Mouse (Mus musculus) lung, postnatal 25 days (tissue): ENCODE data around the gene Inhbc.
"Not testable (repeated sequence)": the region's sequence is repeated elsewhere in the genome, so short reads cannot be mapped to it uniquely, and the experiment has no call there.

Experiments used
- DNase-seq: peaks from one replicate; pipeline ENCODE4 v3.0.0; 2022; ENCODE audit warnings: low spot score

Inhbc gene

GRCm38 (mm10) chr10:127326017-127326801 is 44.0 kb downstream of the Inhbc start:
- no peak for DNase-seq

- no peak for DNase-seq
Observed at GRCm38 (mm10) chr10:127325454-127326016, 44.7 kb downstream of the Inhbc start.

GRCm38 (mm10) chr10:127324495-127324894 is 45.7 kb downstream of the Inhbc start:
- peak; percentile 79 for DNase-seq

- peak; percentile 45 for DNase-seq
Observed at GRCm38 (mm10) chr10:127323131-127323855, 46.9 kb downstream of the Inhbc start.

GRCm38 (mm10) chr10:127322669-127323068 is 47.6 kb downstream of the Inhbc start:
- DNase-seq: no peak

- DNase-seq: no peak
Observed at GRCm38 (mm10) chr10:127322178-127322577, 48.1 kb downstream of the Inhbc start.

- DNase-seq: no peak
Observed at GRCm38 (mm10) chr10:127321621-127322020, 48.6 kb downstream of the Inhbc start, which contains the start of gene Arhgap9. Arhgap9 (plus strand) TSS chr10:127321964.

DNA sequence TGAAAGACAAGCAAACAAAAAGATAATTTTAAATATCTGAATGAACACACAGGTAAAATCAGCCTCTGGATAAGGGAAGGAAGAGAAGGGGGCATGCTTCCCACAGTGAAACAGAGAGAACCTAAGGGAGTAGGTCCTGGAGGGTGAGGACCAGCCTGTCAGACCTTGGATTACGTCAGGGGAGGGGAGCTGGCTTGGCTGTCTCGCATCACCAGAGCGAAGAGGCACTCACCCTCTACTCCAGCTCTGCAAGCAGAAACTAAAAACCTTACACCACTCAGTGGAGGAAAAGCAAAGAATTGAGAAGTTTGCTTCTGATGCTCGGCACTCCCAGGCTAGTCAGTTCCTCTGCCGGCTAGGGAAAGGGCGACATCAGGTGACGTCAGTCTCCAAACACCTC is 50.3 kb downstream of the Inhbc start:
- no peak for DNase-seq

DNA sequence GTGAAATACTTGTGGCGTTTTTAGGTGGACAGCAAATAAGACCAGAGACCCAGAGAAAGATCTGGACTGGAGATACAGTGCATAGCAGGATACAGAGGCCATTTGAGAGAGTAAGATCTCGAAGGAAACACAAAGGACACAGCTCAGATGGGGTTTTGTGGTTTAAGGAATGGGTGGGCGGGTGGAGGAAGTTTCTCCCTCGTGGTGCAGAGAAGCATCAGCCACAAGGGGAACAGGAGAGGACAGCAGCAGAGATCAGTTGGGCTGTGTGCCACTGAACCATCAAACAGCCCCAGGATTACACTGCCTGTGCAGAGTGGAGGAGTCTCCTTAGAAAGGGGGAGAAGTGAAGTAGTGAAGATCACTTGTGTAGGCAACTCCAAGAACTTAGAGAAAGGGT is 52.2 kb downstream of the Inhbc start:
- DNase-seq: no peak

DNA sequence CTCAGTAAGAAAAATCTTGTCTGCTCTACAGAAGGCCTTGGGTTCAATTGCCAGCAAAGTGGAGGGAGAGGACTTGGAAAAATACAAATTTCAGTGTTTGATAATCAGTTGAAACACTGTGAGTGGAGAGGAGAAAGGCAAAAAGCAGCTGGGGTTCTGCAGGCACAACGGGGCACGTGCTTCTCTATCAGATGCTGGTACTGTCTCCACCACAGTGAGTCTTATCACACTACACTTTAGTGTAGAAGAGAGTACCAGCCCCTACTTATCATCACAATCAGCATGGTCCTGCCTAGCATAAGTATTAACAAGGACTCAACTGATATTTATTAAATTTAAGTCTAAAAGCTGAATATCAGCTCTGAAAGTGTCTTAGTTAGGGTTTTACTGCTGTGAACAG is 53.0 kb downstream of the Inhbc start:
- no peak for DNase-seq

DNA sequence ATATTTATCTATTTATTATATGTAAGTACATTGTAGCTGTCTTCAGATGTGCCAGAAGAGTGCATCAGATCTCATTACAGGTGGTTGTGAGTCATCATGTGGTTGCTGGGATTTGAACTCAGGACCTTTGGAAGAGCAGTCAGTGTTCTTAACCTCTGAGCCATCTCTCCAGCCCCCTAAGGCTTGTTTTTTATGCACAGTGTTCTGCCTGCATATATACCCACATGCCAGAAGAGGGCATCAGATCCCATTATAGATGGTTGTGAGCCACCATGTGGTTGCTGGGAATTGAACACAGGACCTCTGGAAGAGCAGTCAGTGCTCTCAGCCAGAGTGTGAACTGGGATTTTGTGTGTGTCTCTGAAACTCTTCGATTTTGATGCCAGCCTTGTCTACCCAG is 55.3 kb downstream of the Inhbc start:
- DNase-seq: not testable (repeated sequence)

DNA sequence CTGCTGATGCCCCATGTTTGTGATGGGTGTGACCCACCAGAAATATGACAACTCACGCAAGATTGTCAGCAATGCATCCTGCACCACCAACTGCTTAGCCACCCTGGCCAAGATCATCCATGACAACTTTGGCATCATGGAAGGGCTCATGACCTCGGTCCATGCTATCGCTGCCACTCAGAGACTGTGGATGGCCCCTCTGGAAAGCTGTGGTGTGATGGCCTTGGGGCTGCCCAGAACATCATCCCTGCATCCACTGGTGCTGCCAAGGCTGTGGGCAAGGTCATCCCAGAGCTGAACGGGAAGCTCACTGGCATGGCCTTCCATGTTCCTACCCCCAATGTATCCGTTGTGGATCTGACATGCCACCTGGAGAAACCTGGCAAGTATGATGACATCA is 56.7 kb downstream of the Inhbc start:
- not testable (repeated sequence) for DNase-seq

- DNase-seq: no peak
Observed at GRCm38 (mm10) chr10:127312858-127313257, 57.4 kb downstream of the Inhbc start.

DNA sequence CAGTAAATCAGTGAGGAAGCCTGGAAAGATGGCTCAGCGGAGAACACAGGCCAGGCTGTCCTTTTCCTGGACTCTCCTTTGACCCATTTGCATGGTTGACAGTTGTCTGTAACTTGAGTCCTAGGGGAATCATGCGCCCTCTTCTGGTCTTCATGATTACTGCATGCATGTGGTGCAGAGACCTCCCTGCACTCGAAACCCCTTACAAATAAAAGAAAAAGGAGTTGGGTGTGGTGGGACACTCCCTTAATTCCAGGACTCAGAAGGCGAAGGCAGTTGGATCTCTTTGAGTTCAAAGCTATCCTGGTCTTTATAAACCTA is 57.9 kb downstream of the Inhbc start:
- DNase-seq: peak; percentile 89

GRCm38 (mm10) chr10:127311476-127312355 is 58.5 kb downstream of the Inhbc start, which contains the start of gene Mars:
Mars (minus strand) TSS chr10:127311786.
- peak; percentile 98 for DNase-seq

DNA sequence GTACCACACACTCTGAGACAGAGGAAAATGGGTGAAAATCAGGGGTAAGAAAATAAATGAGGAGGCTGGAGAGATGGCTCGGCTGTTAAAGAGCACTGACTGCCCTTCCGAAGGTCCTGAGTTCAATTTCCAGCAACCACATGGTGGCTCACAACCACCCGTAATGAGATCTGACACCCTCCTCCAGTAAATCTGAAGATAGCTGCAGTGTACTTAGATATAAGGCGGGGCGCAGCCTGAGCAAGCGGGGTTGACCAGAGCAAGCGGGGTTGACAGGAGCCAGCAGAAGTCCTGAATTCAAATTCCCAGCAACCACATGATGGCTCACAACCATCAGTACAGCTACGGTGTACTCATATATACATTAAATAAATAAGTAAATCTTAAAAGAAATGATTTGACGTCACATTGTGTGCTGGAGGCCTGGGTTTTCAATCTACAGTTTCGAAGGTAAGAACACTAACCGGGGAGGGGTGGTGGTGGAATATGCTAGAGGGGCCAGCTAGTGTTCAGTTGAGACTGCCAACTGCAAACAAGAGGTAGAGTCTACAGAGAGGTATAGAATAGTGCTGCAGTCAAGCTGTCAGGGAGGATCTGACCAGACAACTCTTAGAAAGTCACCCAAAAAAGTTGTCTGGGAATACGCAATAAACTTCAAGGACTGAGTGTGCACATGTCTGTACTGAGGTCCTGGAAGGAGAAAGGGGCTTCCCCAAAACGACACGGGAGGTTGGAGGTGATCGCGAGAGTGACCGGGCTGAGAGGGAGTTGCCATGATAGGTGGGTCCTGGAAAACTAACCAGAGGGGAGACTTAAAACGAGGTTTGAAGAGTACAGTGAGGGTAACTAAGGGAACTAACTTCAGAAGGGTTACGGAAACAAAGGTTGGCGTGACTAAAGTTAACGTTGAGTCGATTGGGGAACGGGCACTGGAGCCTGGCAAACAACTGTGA is 59.4 kb downstream of the Inhbc start:
- DNase-seq: no peak

DNA sequence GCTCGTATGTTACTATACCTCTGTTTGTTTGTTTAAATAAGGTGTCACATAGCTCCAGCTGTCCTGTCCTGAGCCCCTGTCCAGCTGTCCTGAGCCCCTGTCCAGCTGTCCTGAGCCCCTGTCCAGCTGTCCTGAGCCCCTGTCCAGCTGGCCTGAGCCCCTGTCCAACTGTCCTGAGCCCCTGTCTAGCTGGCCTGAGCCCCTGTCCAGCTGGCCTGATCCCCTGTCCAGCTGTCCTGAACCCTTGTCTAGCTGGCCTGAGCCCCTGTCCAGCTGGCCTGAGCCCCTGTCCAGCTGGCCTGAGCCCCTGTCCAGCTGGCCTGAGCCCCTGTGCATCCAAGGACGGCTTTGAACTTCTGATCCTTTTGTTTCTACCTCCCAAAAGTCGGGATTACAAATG is 61.1 kb downstream of the Inhbc start:
- DNase-seq: not testable (repeated sequence)
